Mouse (Mus musculus): ENCODE results near the gene Vmn2r23. TPM values are rescaled to one million over a fixed set of nuclear protein-coding genes. Genes with fewer than 3 reads are reported as not detected.
"Not testable (repeated sequence)": the region's sequence is repeated elsewhere in the genome, so short reads cannot be mapped to it uniquely, and the experiment has no call there.

The Vmn2r23 gene
- polyA plus RNA-seq (2014; fragmentation: Nextera tagmentation; extraction: Ambion mirVana), result not detected in 2 replicates

DNA sequence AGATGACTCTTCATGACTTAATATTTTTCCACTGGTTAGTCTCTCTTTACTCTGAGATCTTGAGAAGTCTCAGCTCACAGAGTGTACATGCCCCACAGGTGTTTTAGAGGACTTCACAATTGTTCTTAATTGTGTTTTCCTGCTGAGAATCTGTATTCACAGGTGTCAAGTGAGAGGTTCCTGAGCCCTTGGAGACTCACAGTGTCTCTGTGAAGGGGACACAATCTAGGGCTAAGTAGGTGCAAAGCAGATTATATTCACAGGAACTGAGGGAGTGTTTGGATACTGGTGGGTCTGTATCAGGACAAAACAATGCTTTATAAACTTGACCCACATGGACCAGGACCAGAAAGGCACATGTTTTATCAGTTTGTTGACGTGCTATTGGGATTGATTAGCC, at the start of gene Vmn2r23:
Gene Vmn2r23, plus strand, starts transcription at position 301 of the 400 bp plus-strand sequence.
- no peak for ATAC-seq (replicated peaks; ENCODE audit: insufficient number of reproducible peaks, low FRiP score, low TSS enrichment)
- no peak within 1 kb of the TSS for H3K27ac ChIP-seq (ENCODE audit: low read depth, low read length)
- no peak within 1 kb of the TSS for H3K4me2 ChIP-seq
- no peaks in the 10 kb centered on the region for H3K27me3 ChIP-seq (ENCODE audit: control insufficient read depth, insufficient read depth, low read length)
- no peaks in the 10 kb centered on the region for H3K4me1 ChIP-seq (ENCODE audit: control insufficient read depth, insufficient read depth, low read length)
- H3K4me3 ChIP-seq (ENCODE audit: low read depth, low read length), result no peak within 1 kb of the TSS
- no peaks in the 10 kb centered on the region for H3K9me3 ChIP-seq (replicated peaks; ENCODE audit: control insufficient read depth, low read length)
- 77% methylated on average over 1 of the region's 1 CpGs for WGBS (ENCODE audit: insufficient replicate concordance)
- H3K9ac ChIP-seq (ENCODE audit: low read depth, low read length), result no peak within 1 kb of the TSS
- no peaks in the 10 kb centered on the region for H3K36me3 ChIP-seq (ENCODE audit: control insufficient read depth, insufficient read depth, low read length)

DNA sequence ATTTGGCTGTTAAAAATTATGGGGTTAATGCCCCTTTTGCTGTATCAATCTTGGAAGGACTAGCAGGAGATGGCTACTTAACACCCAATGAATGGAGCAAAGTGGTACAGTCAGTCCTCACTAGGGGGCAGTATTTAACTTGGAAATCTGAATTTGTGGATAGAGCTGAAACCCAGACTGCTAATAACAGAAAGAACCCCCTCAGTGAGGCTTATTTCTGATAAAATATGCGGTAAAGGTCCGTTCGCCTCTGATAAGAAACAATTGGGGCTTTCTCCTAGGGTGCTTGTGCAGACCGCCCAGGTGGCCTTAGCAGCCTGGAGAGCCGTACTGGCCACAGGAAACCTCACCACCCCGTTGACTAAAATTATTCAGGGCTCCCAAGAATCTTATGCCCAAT, 45.4 kb upstream of the Vmn2r23 start:
- no peaks in the 10 kb centered on the region for H3K4me1 ChIP-seq (ENCODE audit: control insufficient read depth, insufficient read depth, low read length)
- H3K4me2 ChIP-seq, result peak overlapping the region; percentile 16; the same call in 1 of the 2 replicates
- H3K9me3 ChIP-seq (replicated peaks; ENCODE audit: control insufficient read depth, low read length), result no peaks in the 10 kb centered on the region
- no peaks in the 10 kb centered on the region for H3K36me3 ChIP-seq (ENCODE audit: control insufficient read depth, insufficient read depth, low read length)
- no peak overlapping the region for H3K9ac ChIP-seq (ENCODE audit: low read depth, low read length)
- 35% methylated on average over 6 of the region's 6 CpGs for WGBS (ENCODE audit: insufficient replicate concordance)
- no peaks in the 10 kb centered on the region for H3K27me3 ChIP-seq (ENCODE audit: control insufficient read depth, insufficient read depth, low read length)
- no peak for ATAC-seq (replicated peaks; ENCODE audit: insufficient number of reproducible peaks, low FRiP score, low TSS enrichment)
- no peak overlapping the region for H3K4me3 ChIP-seq (ENCODE audit: low read depth, low read length)
- H3K27ac ChIP-seq (ENCODE audit: low read depth, low read length), result no peak overlapping the region

- H3K36me3 ChIP-seq (ENCODE audit: control insufficient read depth, insufficient read depth, low read length); ATAC-seq (replicated peaks; ENCODE audit: insufficient number of reproducible peaks, low FRiP score, low TSS enrichment); H3K9me3 ChIP-seq (replicated peaks; ENCODE audit: control insufficient read depth, low read length); H3K4me1 ChIP-seq (ENCODE audit: control insufficient read depth, insufficient read depth, low read length); H3K4me2 ChIP-seq; H3K27me3 ChIP-seq (ENCODE audit: control insufficient read depth, insufficient read depth, low read length); H3K4me3 ChIP-seq (ENCODE audit: low read depth, low read length); H3K27ac ChIP-seq (ENCODE audit: low read depth, low read length); H3K9ac ChIP-seq (ENCODE audit: low read depth, low read length): not testable (repeated sequence)
- 56% methylated on average over 1 of the region's 1 CpGs for WGBS (ENCODE audit: insufficient replicate concordance)
Observed at GRCm38 (mm10) chr6:123696639-123697038, 5.8 kb upstream of the Vmn2r23 start.

GRCm38 (mm10) chr6:123697213-123697612, 5.3 kb upstream of the Vmn2r23 start:
- Histone ChIP-seq H3K9ac (ENCODE audit: low read depth, low read length) (no peak overlapping the region), H3K27me3 (ENCODE audit: control insufficient read depth, insufficient read depth, low read length) (no peaks in the 10 kb centered on the region), H3K9me3 (replicated peaks; ENCODE audit: control insufficient read depth, low read length) (no peaks in the 10 kb centered on the region), H3K4me2 (no peak overlapping the region), H3K36me3 (ENCODE audit: control insufficient read depth, insufficient read depth, low read length) (no peaks in the 10 kb centered on the region), H3K27ac (ENCODE audit: low read depth, low read length) (no peak overlapping the region), H3K4me3 (ENCODE audit: low read depth, low read length) (no peak overlapping the region), H3K4me1 (ENCODE audit: control insufficient read depth, insufficient read depth, low read length) (no peaks in the 10 kb centered on the region)
- ATAC-seq (replicated peaks; ENCODE audit: insufficient number of reproducible peaks, low FRiP score, low TSS enrichment), result no peak

DNA sequence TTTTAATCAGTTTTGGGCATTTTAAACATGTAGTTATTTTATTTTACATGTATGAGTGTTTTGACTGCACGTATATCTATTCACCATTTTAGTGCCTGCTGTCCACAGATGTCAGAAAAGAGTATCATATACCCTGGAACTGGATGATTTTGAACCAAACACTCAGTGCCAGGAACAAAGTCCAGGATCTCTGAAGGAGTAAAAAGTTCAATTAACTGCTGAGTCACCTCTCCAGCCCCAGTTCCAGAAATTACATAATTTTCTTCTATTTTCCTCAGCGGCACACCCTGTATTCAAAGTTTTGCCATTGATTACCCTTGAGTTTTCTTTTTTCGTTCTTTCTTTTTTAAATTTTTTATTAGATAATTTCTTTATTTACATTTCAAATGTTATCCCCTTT, 67.6 kb downstream of the Vmn2r23 start:
- 78% methylated on average over 3 of the region's 3 CpGs for WGBS (ENCODE audit: insufficient replicate concordance)
- H3K9ac ChIP-seq (ENCODE audit: low read depth, low read length), result no peak overlapping the region
- no peaks in the 10 kb centered on the region for H3K27me3 ChIP-seq (ENCODE audit: control insufficient read depth, insufficient read depth, low read length)
- H3K4me3 ChIP-seq (ENCODE audit: low read depth, low read length), result no peak overlapping the region
- ATAC-seq (replicated peaks; ENCODE audit: insufficient number of reproducible peaks, low FRiP score, low TSS enrichment), result no peak
- no peaks in the 10 kb centered on the region for H3K36me3 ChIP-seq (ENCODE audit: control insufficient read depth, insufficient read depth, low read length)
- H3K4me1 ChIP-seq (ENCODE audit: control insufficient read depth, insufficient read depth, low read length), result no peaks in the 10 kb centered on the region
- H3K4me2 ChIP-seq, result no peak overlapping the region
- no peaks in the 10 kb centered on the region for H3K9me3 ChIP-seq (replicated peaks; ENCODE audit: control insufficient read depth, low read length)
- H3K27ac ChIP-seq (ENCODE audit: low read depth, low read length), result no peak overlapping the region

DNA sequence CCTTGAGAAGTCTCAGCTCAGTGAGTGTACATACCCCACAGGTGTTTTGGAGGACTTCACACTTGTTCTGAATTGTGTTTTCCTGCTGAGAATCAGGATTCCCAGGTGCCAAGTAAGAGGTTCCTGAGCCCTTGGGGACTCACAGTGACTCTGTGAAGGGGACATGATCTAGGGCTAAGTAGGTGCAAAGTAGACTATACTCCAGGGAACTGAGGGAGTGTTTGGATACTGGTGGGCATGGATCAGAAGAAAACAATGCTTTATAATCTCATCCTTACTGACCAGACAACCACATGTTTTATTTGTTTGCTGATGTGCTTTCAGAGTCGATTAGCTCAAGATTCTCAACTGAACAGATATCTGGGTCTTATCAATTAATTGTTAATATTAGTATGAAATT, 76.1 kb downstream of the Vmn2r23 start, which contains the start of gene Vmn2r24:
Gene Vmn2r24, plus strand, starts transcription at position 301 of the 400 bp plus-strand sequence.
- Histone ChIP-seq H3K4me1 (ENCODE audit: control insufficient read depth, insufficient read depth, low read length) (no peaks in the 10 kb centered on the region), H3K9me3 (replicated peaks; ENCODE audit: control insufficient read depth, low read length) (no peaks in the 10 kb centered on the region), H3K36me3 (ENCODE audit: control insufficient read depth, insufficient read depth, low read length) (no peaks in the 10 kb centered on the region), H3K27me3 (ENCODE audit: control insufficient read depth, insufficient read depth, low read length) (no peaks in the 10 kb centered on the region), H3K4me2 (no peak within 1 kb of the TSS), H3K9ac (ENCODE audit: low read depth, low read length) (no peak within 1 kb of the TSS), H3K4me3 (ENCODE audit: low read depth, low read length) (no peak within 1 kb of the TSS), H3K27ac (ENCODE audit: low read depth, low read length) (no peak within 1 kb of the TSS)
- ATAC-seq (replicated peaks; ENCODE audit: insufficient number of reproducible peaks, low FRiP score, low TSS enrichment), result no peak
- whole genome bisulfite sequencing (ENCODE audit: insufficient replicate concordance), result 59% methylated on average over 1 of the region's 1 CpGs

- Histone ChIP-seq H3K4me1 (ENCODE audit: control insufficient read depth, insufficient read depth, low read length) (no peaks in the 10 kb centered on the region), H3K4me3 (ENCODE audit: low read depth, low read length) (no peak overlapping the region), H3K4me2 (no peak overlapping the region), H3K9ac (ENCODE audit: low read depth, low read length) (no peak overlapping the region), H3K27me3 (ENCODE audit: control insufficient read depth, insufficient read depth, low read length) (no peaks in the 10 kb centered on the region), H3K27ac (ENCODE audit: low read depth, low read length) (no peak overlapping the region), H3K36me3 (ENCODE audit: control insufficient read depth, insufficient read depth, low read length) (no peaks in the 10 kb centered on the region), H3K9me3 (replicated peaks; ENCODE audit: control insufficient read depth, low read length) (no peaks in the 10 kb centered on the region)
- no peak for ATAC-seq (replicated peaks; ENCODE audit: insufficient number of reproducible peaks, low FRiP score, low TSS enrichment)
- 72% methylated on average over 2 of the region's 2 CpGs for WGBS (ENCODE audit: insufficient replicate concordance)
Observed at GRCm38 (mm10) chr6:123784857-123785256, 82.4 kb downstream of the Vmn2r23 start.

DNA sequence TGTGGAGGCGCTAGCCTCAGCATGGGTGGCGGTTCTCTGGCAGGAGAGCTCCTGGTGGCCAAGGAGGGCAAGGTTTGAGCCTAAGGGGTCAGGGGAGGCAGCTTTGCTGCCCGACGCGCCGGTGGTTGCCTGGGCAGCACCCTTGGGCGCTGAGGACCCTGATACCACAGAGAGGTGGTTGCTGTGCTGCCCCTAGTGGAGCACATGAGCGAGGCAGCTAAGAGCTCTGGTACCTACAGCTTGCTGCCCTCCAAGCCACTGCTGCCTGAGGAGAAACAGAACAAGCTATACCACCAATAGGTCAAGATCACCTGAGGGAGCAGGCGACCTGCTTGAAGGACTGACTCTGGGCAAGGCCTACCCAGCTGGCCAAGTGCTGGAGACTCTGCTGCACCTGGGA, 91.3 kb downstream of the Vmn2r23 start:
- Histone ChIP-seq H3K4me1 (ENCODE audit: control insufficient read depth, insufficient read depth, low read length) (no peaks in the 10 kb centered on the region), H3K9ac (ENCODE audit: low read depth, low read length) (no peak overlapping the region), H3K4me2 (no peak overlapping the region), H3K4me3 (ENCODE audit: low read depth, low read length) (no peak overlapping the region), H3K36me3 (ENCODE audit: control insufficient read depth, insufficient read depth, low read length) (no peaks in the 10 kb centered on the region), H3K27me3 (ENCODE audit: control insufficient read depth, insufficient read depth, low read length) (no peaks in the 10 kb centered on the region), H3K27ac (ENCODE audit: low read depth, low read length) (no peak overlapping the region), H3K9me3 (replicated peaks; ENCODE audit: control insufficient read depth, low read length) (no peaks in the 10 kb centered on the region)
- no peak for ATAC-seq (replicated peaks; ENCODE audit: insufficient number of reproducible peaks, low FRiP score, low TSS enrichment)
- 33% methylated on average over 9 of the region's 9 CpGs for WGBS (ENCODE audit: insufficient replicate concordance)

Measured in heart, embryonic 11.5 days (tissue).